Mouse (Mus musculus): ENCODE results near the gene Fam219a.

Gene Fam219a

DNA sequence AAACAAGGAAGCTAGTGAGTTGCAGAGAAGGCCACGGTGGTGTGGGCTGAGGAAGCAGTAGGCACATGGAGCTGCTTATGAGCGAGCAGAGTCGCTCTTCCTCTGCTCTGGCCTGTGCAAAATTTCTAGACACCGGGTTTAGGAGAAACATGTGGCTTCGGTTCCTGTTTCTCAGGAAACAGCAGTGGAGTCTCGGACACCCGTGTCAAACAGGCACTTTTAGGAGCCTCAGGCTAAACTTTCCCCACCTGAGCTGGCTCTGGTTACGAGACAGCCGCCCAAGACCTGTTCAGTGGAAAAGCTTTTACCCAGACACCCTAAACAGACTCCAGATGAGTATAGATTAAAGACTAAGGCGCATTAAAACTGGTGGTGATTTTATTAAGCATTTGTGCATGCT, 100.1 kb downstream of the Fam219a start:
- no peak for DNase-seq

DNA sequence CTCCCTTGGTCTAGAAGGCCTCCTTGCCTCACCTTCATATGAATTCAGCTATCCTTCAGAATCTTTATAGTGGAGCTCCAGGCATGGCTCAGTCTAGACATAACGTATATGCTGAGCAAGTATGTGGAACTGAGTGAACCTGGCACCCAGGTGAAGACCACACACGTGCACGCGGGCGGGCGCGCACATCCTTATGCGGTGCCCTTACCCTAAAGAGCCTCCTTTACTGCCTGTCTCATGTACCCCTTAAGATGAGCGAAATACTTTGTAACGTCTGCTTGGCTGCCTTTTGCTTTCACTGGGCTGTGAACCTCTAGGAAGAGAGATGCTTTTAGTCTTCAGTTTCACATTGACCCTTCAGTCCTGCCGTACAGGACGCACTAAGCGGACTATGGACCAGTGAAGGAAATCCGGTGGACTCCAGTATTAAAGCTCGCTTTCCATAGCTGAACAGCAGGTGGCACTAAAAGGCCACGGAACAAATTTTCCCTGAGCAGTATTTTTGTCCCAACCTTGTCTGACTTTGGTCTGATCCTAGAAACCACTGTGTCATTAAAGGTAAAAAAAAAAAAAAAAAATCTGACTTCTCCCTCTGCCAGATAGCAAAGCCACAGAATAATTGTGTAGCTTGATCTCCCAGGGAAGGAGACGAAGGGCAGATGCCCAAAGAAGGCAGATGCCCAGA, 100.8 kb downstream of the Fam219a start:
- peak; percentile 78 to 83 for DNase-seq
